Comparison of ENCODE assay signal across 10 mouse cellular contexts in genomic region chr3:56181025-56181424, GRCm38 (mm10). TPM values are rescaled to one million over a fixed set of nuclear protein-coding genes. Genes with fewer than 3 reads are reported as not detected.
DNase-seq lines count a peak whose midpoint lies in the region; ATAC-seq and TF ChIP-seq lines count a peak whose summit lies in the region.
"Had no signal": no experiment of that assay in that cellular context is flagged by ENCODE, and none has a peak within 500 bp of the region (broad histone marks: within the 10 kb centered on the region; RNA-seq: fewer than 3 reads in every experiment).

No protein-coding gene starts in this region.

- no peak for ATAC-seq in cerebellum, adult (ENCODE audit: insufficient number of reproducible peaks, low FRiP score, low TSS enrichment)
- ATAC-seq in hindbrain, embryonic 14.5 days (ENCODE audit: low FRiP score): no peak
- ATAC-seq in neural tube, embryonic 13.5 days (ENCODE audit: low read depth): no peak

- DNase-seq in cerebellum, adult 2 months: peak in 1 of 2 experiments; percentile 22
- peak; percentile 37 to 46 for DNase-seq in left cerebral cortex, postnatal 14 days (ENCODE audit: low spot score in 2 of 2)
- no peak for DNase-seq in left cerebral cortex, adult 8-10 months (ENCODE audit: low spot score in 2 of 2)
- DNase-seq in hindbrain, embryonic 14.5 days (ENCODE audit: low spot score): peak; percentile 33
- DNase-seq in right cerebral cortex, postnatal 4 days: no peak
- DNase-seq in thymus, adult 2 months: no peak
- DNase-seq: cerebellum, adult 9-11 months had no signal

- H3K4me3 ChIP-seq in cerebellum, adult 2 months (replicated peaks; ENCODE audit: insufficient read depth, low read depth, low read length): peak overlapping the region; percentile 26
- peak overlapping the region; percentile 97 for H3K4me3 ChIP-seq in hindbrain, embryonic 14.5 days (replicated peaks; ENCODE audit: low read length)
- H3K4me3 ChIP-seq in neural tube, embryonic 13.5 days: peak overlapping the region; percentile 95
- H3K4me3 ChIP-seq in thymus, adult 2 months (ENCODE audit: control insufficient read depth, insufficient read depth, low read length): no peak overlapping the region

- H3K27ac ChIP-seq in cerebellum, adult 2 months (ENCODE audit: insufficient read depth, low read length): no peak overlapping the region
- H3K27ac ChIP-seq in hindbrain, embryonic 14.5 days: no peak overlapping the region
- no peak overlapping the region for H3K27ac ChIP-seq in neural tube, embryonic 13.5 days (replicated peaks)
- no peak overlapping the region for H3K27ac ChIP-seq in thymus, adult 2 months (ENCODE audit: control insufficient read depth, insufficient read depth, low read length)
- H3K27ac ChIP-seq: heart, embryonic 10.5 days had no signal

- H3K36me3 ChIP-seq in hindbrain, embryonic 14.5 days (replicated peaks; ENCODE audit: control insufficient read depth, insufficient read depth): no peaks in the 10 kb centered on the region
- H3K36me3 ChIP-seq in neural tube, embryonic 13.5 days: no peaks in the 10 kb centered on the region
- no peaks in the 10 kb centered on the region for H3K36me3 ChIP-seq in thymus, adult 2 months (ENCODE audit: control insufficient read depth, insufficient read depth, low read length)
- H3K36me3 ChIP-seq: heart, embryonic 10.5 days had no signal

- H3K27me3 ChIP-seq in cerebellum, adult 2 months (ENCODE audit: control insufficient read depth, insufficient read depth, low read length): no peaks in the 10 kb centered on the region
- H3K27me3 ChIP-seq in hindbrain, embryonic 14.5 days (ENCODE audit: control insufficient read depth, insufficient read depth, low read length): no peaks in the 10 kb centered on the region
- no peaks in the 10 kb centered on the region for H3K27me3 ChIP-seq in neural tube, embryonic 13.5 days
- peaks cover 6% of the 10 kb centered on the region; the same call in 1 of the 2 replicates for H3K27me3 ChIP-seq in thymus, adult 2 months (ENCODE audit: control insufficient read depth, insufficient read depth, low read length)

- peak overlapping the region; percentile 77 for H3K4me2 ChIP-seq in hindbrain, embryonic 14.5 days (replicated peaks)
- H3K4me2 ChIP-seq in neural tube, embryonic 13.5 days: peak overlapping the region; percentile 73

- no peak for TF ChIP-seq CTCF in cerebellum, adult 2 months (IDR thresholded peaks at IDR 0.05; ENCODE audit: borderline replicate concordance, insufficient read depth, low read depth, low read length)
- no peak for TF ChIP-seq CTCF in thymus, adult 2 months (IDR thresholded peaks at IDR 0.05; ENCODE audit: borderline replicate concordance, control insufficient read depth, extremely low read depth, insufficient read depth, low read length, poor library complexity)

- no peak for TF ChIP-seq POLR2A in cerebellum, adult 2 months (IDR thresholded peaks at IDR 0.05; ENCODE audit: borderline replicate concordance, insufficient read depth, low read length)
- no peak for TF ChIP-seq POLR2A in thymus, adult 2 months (IDR thresholded peaks at IDR 0.05; ENCODE audit: control insufficient read depth, extremely low read depth, insufficient read depth, low read length, poor library complexity)

- H3K9ac ChIP-seq in hindbrain, embryonic 14.5 days: peak overlapping the region; percentile 99
- H3K9ac ChIP-seq in neural tube, embryonic 13.5 days: peak overlapping the region; percentile 99

- no peaks in the 10 kb centered on the region for H3K9me3 ChIP-seq in hindbrain, embryonic 14.5 days (ENCODE audit: control insufficient read depth, low read length)
- no peaks in the 10 kb centered on the region for H3K9me3 ChIP-seq in neural tube, embryonic 13.5 days
- H3K9me3 ChIP-seq: heart, embryonic 10.5 days had no signal

- H3K4me1 ChIP-seq in cerebellum, adult 2 months (ENCODE audit: control insufficient read depth, insufficient read depth, low read length): no peaks in the 10 kb centered on the region
- peaks cover 10% of the 10 kb centered on the region; the same call in 1 of the 2 replicates for H3K4me1 ChIP-seq in hindbrain, embryonic 14.5 days (replicated peaks; ENCODE audit: control insufficient read depth, insufficient read depth, low read length)
- H3K4me1 ChIP-seq in neural tube, embryonic 13.5 days (replicated peaks): peaks cover 24% of the 10 kb centered on the region
- H3K4me1 ChIP-seq in thymus, adult 2 months (replicated peaks; ENCODE audit: control insufficient read depth, insufficient read depth, low read length): 0 out of 2 replicates have a peak, but pooled peaks cover 4% of the 10 kb centered on the region

- intact Hi-C loops in left cerebral cortex, postnatal 14 days (cut with DNase I): loop anchor here (5.0 kb wide), 1 partner anchor 174 kb away; no protein-coding TSS in a partner anchor

- WGBS in cerebellum, adult 2 months: 9% methylated on average over 3 of the region's 3 CpGs
- WGBS in hindbrain, embryonic 14.5 days: 33% methylated on average over 3 of the region's 3 CpGs
- WGBS in neural tube, embryonic 13.5 days: 34% methylated on average over 3 of the region's 3 CpGs
- 13% methylated on average over 3 of the region's 3 CpGs for WGBS in thymus, adult 2 months

RNA-seq across cellular contexts. Expression of gene Nbea, which starts 2.5 kb away (rescaled TPM):
- 109 and 112 TPM in 2 replicates for polyA plus RNA-seq in cerebellum, adult 2 months (2012; rRNA removed)
- 100 to 1,000 TPM; 198 to 199 TPM for total RNA-seq in left cerebral cortex, postnatal 14 days (2021)
- total RNA-seq in left cerebral cortex, adult 8-10 months (2022): 100 to 1,000 TPM; 150 to 189 (median 170) TPM
- polyA plus RNA-seq in hindbrain, embryonic 14.5 days (2014; fragmentation: Nextera tagmentation; extraction: Ambion mirVana): 85.1 and 86.2 TPM in 2 replicates
- 51.2 and 51.3 TPM in 2 replicates for polyA plus RNA-seq in neural tube, embryonic 13.5 days (2015; fragmentation: Nextera tagmentation; extraction: Ambion mirVana)
- polyA plus RNA-seq in thymus, adult 2 months (2012; rRNA removed): 1.1 and 1.8 TPM in 2 replicates

Comparison
In these comparisons a context has a peak if more than half of its experiments do, and no peak if none do; other contexts are left out.
1. DNase-seq: peak in left cerebral cortex, postnatal 14 days (2 of 2) and hindbrain, embryonic 14.5 days (single experiment); none in left cerebral cortex, adult 8-10 months (0 of 2), right cerebral cortex, postnatal 4 days (single experiment) and thymus, adult 2 months (single experiment).
2. RNA of gene Nbea, which starts 2.5 kb away (polyA plus RNA-seq): 109 to 112 TPM in cerebellum, adult 2 months, 85.1 to 86.2 TPM in hindbrain, embryonic 14.5 days and 51.2 to 51.3 TPM in neural tube, embryonic 13.5 days; 1.1 to 1.8 TPM in thymus, adult 2 months; every median in the first group is over 10 times any median in the second.